Mouse (Mus musculus) heart, embryonic 14.5 days (tissue): ENCODE results near the gene Myo1f. TPM values are rescaled to one million over a fixed set of nuclear protein-coding genes. Genes with fewer than 3 reads are reported as not detected.
A peak's percentile ranks its signal among the peaks of the same experiment; 100 is the strongest.

Experiments used
- ATAC-seq: fragments of 200-750 bp; cut with Nextera tagmentation; 2 replicates; pipeline ENCODE4 v1.8.0; 2017; ENCODE audit warnings: low read depth, moderate TSS enrichment; ENCODE audit not compliant: insufficient number of reproducible peaks, insufficient read depth, low FRiP score
- H3K27ac ChIP-seq, 2 experiments: fragments of 200-500 bp in 1 of 2; fragments of 300-500 bp in 1 of 2; sonication (generic) in 1 of 2; replicated peaks in 1 of 2; 2 replicates each; pipeline ENCODE4 v1.5.1; 2012 to 2014; ENCODE audit warnings: low read depth in 2 of 2, low read length in 2 of 2, control low read depth in 1 of 2, mild to moderate bottlenecking in 1 of 2, mixed read lengths in 1 of 2; ENCODE audit not compliant: control insufficient read depth in 1 of 2, insufficient read depth in 1 of 2
- H3K27me3 ChIP-seq: fragments of 300-500 bp; sonication (generic); 2 replicates; pipeline ENCODE4 v1.6.1; 2014; ENCODE audit warnings: mild to moderate bottlenecking, low read length, control low read depth; ENCODE audit not compliant: control insufficient read depth, insufficient read depth
- H3K36me3 ChIP-seq: fragments of 300-500 bp; sonication (generic); 2 replicates; pipeline ENCODE4 v1.6.1; 2014; ENCODE audit warnings: mild to moderate bottlenecking, control low read depth, low read length, mixed read lengths; ENCODE audit not compliant: control insufficient read depth, insufficient read depth
- H3K4me1 ChIP-seq, 2 experiments: fragments of 200-500 bp in 1 of 2; fragments of 300-500 bp in 1 of 2; sonication (generic) in 1 of 2; 2 replicates each; pipeline ENCODE4 v1.6.1; 2012 to 2014; ENCODE audit warnings: low read length in 2 of 2, control low read depth in 1 of 2, mixed read lengths in 1 of 2; ENCODE audit not compliant: control insufficient read depth in 2 of 2, insufficient read depth in 2 of 2
- H3K4me2 ChIP-seq: fragments of 300-500 bp; sonication (generic); 2 replicates; pipeline ENCODE4 v1.6.1; 2014; ENCODE audit warnings: mild to moderate bottlenecking, low read length
- H3K4me3 ChIP-seq, 2 experiments: fragments of 200-500 bp in 1 of 2; fragments of 300-500 bp in 1 of 2; sonication (generic) in 1 of 2; 2 replicates each; pipeline ENCODE4 v1.5.1; 2012 to 2014; ENCODE audit warnings: low read length in 2 of 2, mild to moderate bottlenecking in 2 of 2, control low read depth in 1 of 2, low read depth in 1 of 2, moderate library complexity in 1 of 2; ENCODE audit not compliant: control insufficient read depth in 1 of 2, insufficient read depth in 1 of 2
- H3K9ac ChIP-seq: fragments of 300-500 bp; sonication (generic); 2 replicates; pipeline ENCODE4 v1.6.1; 2014; ENCODE audit warnings: mild to moderate bottlenecking, low read length
- H3K9me3 ChIP-seq: fragments of 300-500 bp; sonication (generic); 2 replicates; pipeline ENCODE4 v1.6.1; 2016; ENCODE audit warnings: low read length, control low read depth; ENCODE audit not compliant: control insufficient read depth
- WGBS: fragments of 180-500 bp; shearing (Covaris S2); extraction: QIAGEN DNeasy Blood & Tissue Kit; methylation state at CpG from one replicate; pipeline ENCODE4 v1.1.7; 2014; 5-methylcytosine and 5-hydroxymethylcytosine counted together
- polyA plus RNA-seq: library from polyadenylated mRNA; unstranded; fragments of >200 nt; fragmentation: Nextera tagmentation; extraction: Ambion mirVana; gene quantifications from 2 replicates; pipeline ENCODE4 v1.2.1, GENCODE M21; 2014

Myo1f gene
- polyA plus RNA-seq, 1 experiment from 2014 or later = 2.1 TPM

DNA sequence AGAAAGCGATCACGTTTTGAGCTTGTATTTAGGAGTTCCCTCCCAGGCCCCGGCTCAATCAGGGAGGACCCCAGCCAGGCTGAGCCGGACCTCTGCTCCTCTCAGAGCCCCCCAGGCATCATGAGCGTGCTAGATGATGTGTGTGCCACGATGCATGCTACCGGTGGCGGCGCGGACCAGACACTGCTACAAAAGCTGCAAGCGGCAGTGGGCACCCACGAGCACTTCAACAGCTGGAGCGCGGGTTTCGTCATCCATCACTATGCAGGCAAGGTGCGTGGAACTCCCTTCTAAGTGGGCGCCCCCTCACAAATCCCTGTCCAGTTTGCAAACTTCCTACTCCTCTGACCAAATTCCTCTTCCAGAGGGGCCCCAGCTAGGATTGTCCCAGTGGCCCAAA, 30.5 kb downstream of the Myo1f start:
- 0 out of 2 replicates have a peak, but pooled peaks have one; percentile 9 for ATAC-seq
- Histone ChIP-seq H3K36me3 (no peaks in the 10 kb centered on the region), H3K4me1 (no peaks in the 10 kb centered on the region), H3K9ac (no peak overlapping the region), H3K4me3 (no peak overlapping the region), H3K27me3 (no peaks in the 10 kb centered on the region), H3K9me3 (no peaks in the 10 kb centered on the region), H3K27ac (no peak overlapping the region), H3K4me2 (no peak overlapping the region)
- WGBS = 64% methylated on average over 17 of the region's 17 CpGs

DNA sequence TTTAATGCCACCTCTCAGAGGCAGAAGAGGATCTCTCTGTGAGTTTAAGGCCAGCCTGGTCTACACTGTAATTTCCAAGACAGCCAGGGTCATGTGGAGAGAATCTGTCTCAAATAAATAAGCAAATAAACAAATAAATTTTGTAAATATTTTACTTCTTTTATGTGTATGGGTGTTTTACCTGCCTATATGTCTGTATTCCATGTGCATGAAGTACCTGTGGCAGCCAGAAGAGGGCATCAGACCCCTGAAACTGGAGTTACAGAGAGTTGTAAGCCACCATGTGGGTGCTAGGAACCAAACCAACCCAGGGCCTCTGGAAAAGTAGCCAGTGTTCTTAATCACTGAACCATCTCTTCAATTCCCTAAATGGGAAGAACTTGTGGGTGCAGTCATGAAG, 41.8 kb downstream of the Myo1f start:
- Histone ChIP-seq H3K27me3 (no peaks in the 10 kb centered on the region), H3K36me3 (no peaks in the 10 kb centered on the region), H3K4me2 (no peak overlapping the region), H3K9me3 (peaks cover 9% of the 10 kb centered on the region), H3K9ac (no peak overlapping the region), H3K4me1 (no peaks in the 10 kb centered on the region), H3K27ac (no peak overlapping the region), H3K4me3 (no peak overlapping the region)
- no peak for ATAC-seq

DNA sequence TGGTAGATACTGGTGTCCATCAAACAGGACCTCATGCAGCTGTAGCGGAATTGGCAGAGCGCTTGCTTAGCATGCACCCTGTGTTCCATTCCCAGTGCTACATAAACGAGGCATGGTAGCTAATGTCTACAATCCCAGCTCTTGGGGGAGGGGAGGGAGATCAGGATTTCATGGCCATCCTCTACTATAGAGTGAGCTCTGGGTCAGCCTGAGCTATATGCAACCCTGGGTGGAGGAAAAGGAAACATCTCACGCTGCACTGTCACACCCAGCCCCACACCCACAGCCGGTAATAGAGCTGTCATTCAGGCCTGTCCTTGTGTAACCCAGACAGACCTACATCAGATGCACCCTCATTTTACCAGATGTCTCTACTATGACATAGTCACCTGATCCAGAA, 43.0 kb downstream of the Myo1f start:
- ATAC-seq = no peak
- H3K9me3 ChIP-seq = peaks cover 9% of the 10 kb centered on the region
- no peaks in the 10 kb centered on the region for H3K36me3 ChIP-seq

DNA sequence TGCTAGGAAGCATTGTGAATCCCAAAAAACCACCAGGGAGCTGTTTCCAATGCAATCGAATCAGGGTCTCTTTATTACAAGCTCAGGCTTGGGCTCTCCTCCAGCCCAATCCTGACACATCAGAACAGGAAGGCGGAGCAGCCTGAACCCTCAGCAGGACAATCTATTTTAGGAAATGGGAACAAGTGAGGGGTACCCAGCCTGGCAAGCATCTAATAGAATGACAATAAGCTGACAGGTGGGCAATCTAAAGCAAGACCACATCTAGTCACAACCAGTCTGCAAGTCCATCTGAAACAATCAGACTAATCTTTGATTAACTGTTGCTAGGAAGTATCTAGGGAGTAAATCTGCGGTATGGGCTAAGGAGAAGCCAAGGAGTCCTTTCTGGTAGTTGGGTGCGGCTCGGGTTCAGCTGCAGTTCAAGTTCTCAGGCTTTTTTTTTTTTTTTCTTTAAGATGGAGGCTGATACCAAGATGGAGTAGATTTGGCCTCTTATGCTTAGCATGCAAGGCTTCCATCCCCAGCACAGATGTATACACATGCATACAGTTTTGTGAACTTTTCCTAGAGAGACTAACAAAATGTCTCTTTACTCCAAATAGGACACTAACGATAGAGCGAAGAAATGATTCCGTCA, 44.4 kb downstream of the Myo1f start:
- Histone ChIP-seq H3K27ac (no peak overlapping the region), H3K4me2 (no peak overlapping the region), H3K4me1 (no peaks in the 10 kb centered on the region), H3K9me3 (peaks cover 9% of the 10 kb centered on the region), H3K36me3 (no peaks in the 10 kb centered on the region), H3K27me3 (no peaks in the 10 kb centered on the region), H3K9ac (no peak overlapping the region), H3K4me3 (no peak overlapping the region)
- WGBS = 83% methylated on average over 8 of the region's 8 CpGs
- ATAC-seq = no peak

More for the DNA sequence above, 43.0 kb downstream of the Myo1f start:
- Histone ChIP-seq H3K4me1 (no peaks in the 10 kb centered on the region), H3K4me2 (no peak overlapping the region), H3K4me3 (no peak overlapping the region), H3K27ac (no peak overlapping the region), H3K27me3 (no peaks in the 10 kb centered on the region), H3K9ac (no peak overlapping the region)
- 87% methylated on average over 5 of the region's 5 CpGs for WGBS

DNA sequence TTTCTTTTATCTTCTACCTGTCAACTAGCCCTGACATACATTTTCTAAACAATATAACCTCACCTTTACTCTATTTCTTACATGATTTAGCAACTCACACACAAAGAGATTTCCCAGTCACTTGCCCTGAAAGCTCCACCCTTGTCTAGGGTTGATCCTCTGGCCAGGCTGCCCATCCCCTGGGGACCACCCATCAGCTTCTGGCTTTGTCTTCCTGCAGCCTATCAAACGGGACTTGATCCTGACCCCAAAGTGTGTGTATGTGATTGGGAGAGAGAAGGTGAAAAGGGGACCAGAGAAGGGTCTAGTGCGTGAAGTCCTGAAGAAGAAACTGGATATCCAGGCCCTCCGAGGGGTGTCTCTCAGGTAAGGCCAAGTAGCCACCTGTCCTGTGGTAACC, 45.3 kb downstream of the Myo1f start:
- WGBS = 67% methylated on average over 3 of the region's 3 CpGs
- no peaks in the 10 kb centered on the region for H3K36me3 ChIP-seq
- ATAC-seq = no peak
- H3K4me3 ChIP-seq = no peak overlapping the region
- no peaks in the 10 kb centered on the region for H3K4me1 ChIP-seq
- H3K9ac ChIP-seq = no peak overlapping the region
- H3K9me3 ChIP-seq = peaks cover 9% of the 10 kb centered on the region
- H3K27me3 ChIP-seq = no peaks in the 10 kb centered on the region
- no peak overlapping the region for H3K27ac ChIP-seq
- H3K4me2 ChIP-seq = no peak overlapping the region

DNA sequence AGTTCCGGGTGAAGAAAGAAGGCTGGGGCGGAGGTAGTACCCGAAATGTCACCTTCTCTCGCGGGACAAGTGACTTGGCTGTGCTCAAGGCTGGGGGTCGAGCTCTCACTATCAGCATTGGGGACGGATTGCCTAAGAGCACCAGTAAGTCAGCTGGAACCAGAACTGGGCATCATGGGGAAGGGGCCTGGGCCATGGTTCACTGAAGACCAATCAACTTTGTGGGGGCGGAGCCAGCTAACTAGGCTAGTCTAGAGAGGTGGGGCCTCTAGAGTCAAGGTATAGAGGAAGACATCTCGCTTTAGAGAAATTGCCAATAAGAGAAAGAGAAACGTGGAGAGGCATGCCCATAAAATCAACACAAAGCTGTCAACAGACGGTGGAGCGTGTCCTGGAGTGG, 46.4 kb downstream of the Myo1f start:
- Histone ChIP-seq H3K27ac (no peak overlapping the region), H3K4me1 (no peaks in the 10 kb centered on the region), H3K4me3 (no peak overlapping the region), H3K4me2 (no peak overlapping the region), H3K36me3 (no peaks in the 10 kb centered on the region), H3K9ac (no peak overlapping the region), H3K9me3 (peaks cover 9% of the 10 kb centered on the region), H3K27me3 (no peaks in the 10 kb centered on the region)
- no peak for ATAC-seq
- whole genome bisulfite sequencing = 82% methylated on average over 12 of the region's 12 CpGs

DNA sequence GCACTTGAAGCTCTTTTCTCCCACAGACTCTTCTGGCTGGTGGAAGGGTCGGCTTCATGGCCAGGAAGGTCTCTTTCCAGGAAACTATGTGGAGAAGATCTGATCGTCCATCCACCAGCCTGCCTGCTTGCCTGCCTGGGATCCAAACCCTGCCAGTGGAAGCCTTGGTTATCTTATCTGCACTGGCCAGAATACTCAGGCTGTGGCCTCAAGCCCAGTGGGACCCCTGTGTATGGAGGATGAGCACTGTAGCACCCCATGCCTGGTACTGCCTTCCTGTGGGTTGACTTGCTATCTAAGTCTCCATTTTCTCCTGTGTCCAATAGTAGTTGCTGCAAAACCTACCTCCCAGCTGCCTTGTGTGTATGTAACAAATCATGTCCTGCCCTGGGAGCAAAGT, 51.8 kb downstream of the Myo1f start:
- 33% methylated on average over 2 of the region's 2 CpGs for WGBS
- Histone ChIP-seq H3K9ac (no peak overlapping the region), H3K4me3 (no peak overlapping the region), H3K27me3 (no peaks in the 10 kb centered on the region), H3K9me3 (no peaks in the 10 kb centered on the region), H3K36me3 (no peaks in the 10 kb centered on the region), H3K4me2 (no peak overlapping the region), H3K4me1 (no peaks in the 10 kb centered on the region), H3K27ac (no peak overlapping the region)
- no peak for ATAC-seq

DNA sequence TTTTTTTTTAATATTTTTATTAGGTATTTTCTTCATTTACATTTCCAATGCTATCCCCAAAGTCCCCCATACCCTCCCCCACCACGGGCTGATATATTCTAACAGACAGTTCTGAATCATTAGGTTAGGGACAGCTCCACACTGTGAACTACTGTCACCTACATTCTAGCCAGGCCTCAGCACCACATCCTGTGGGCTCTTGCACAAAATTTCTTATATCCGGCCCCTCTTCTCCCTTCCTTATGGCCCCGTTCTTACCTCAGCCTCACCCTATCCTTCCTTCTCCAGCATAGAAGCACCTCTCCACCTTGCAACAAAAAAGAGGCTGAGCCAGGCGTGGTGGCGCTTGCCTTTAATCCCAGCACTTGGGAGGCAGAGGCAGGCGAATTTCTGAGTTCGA, 55.0 kb downstream of the Myo1f start:
- Histone ChIP-seq H3K27me3 (no peaks in the 10 kb centered on the region), H3K4me3 (no peak overlapping the region), H3K4me1 (no peaks in the 10 kb centered on the region), H3K9ac (no peak overlapping the region), H3K9me3 (no peaks in the 10 kb centered on the region), H3K27ac (no peak overlapping the region), H3K36me3 (no peaks in the 10 kb centered on the region), H3K4me2 (no peak overlapping the region)
- no peak for ATAC-seq
- 82% methylated on average over 6 of the region's 7 CpGs for WGBS
